Mouse (Mus musculus) heart, embryonic 10.5 days (tissue): ENCODE data around the gene Ccdc189. TPM values are rescaled to one million over a fixed set of nuclear protein-coding genes. Genes with fewer than 3 reads are reported as not detected.
A peak's percentile ranks its signal among the peaks of the same experiment; 100 is the strongest.

Experiments
- DNase-seq: peaks from one replicate; pipeline ENCODE4 v3.0.0-alpha.2; 2017; ENCODE audit warnings: low spot score
- H3K27ac ChIP-seq: fragments of 300-500 bp; sonication (generic); 2 replicates; pipeline ENCODE4 v1.5.1; 2016; ENCODE audit warnings: mild to moderate bottlenecking
- H3K27me3 ChIP-seq: fragments of 300-500 bp; sonication (generic); 2 replicates; pipeline ENCODE4 v1.6.1; 2016; ENCODE audit warnings: mild to moderate bottlenecking; ENCODE audit not compliant: poor library complexity, insufficient read depth, severe bottlenecking
- H3K36me3 ChIP-seq: fragments of 300-500 bp; sonication (generic); 2 replicates; pipeline ENCODE4 v1.6.1; 2016; ENCODE audit warnings: mild to moderate bottlenecking, moderate library complexity
- H3K4me1 ChIP-seq: fragments of 300-500 bp; sonication (generic); 2 replicates; pipeline ENCODE4 v1.6.1; 2016; ENCODE audit warnings: mild to moderate bottlenecking
- H3K4me3 ChIP-seq: fragments of 300-500 bp; sonication (generic); 2 replicates; pipeline ENCODE4 v1.5.1; 2016; ENCODE audit warnings: mild to moderate bottlenecking, moderate library complexity
- H3K9me3 ChIP-seq: fragments of 300-500 bp; sonication (generic); 2 replicates; pipeline ENCODE4 v1.6.1; 2016; ENCODE audit warnings: mild to moderate bottlenecking, moderate library complexity
- WGBS: fragments of 180-500 bp; shearing (Covaris S2); methylation state at CpG from one replicate; pipeline ENCODE4 v1.1.7; 2016; 5-methylcytosine and 5-hydroxymethylcytosine counted together
- polyA plus RNA-seq: library from polyadenylated mRNA; unstranded; fragments of >200 nt; fragmentation: Nextera tagmentation; extraction: Ambion mirVana; gene quantifications from 2 replicates; pipeline ENCODE4 v1.2.1, GENCODE M21; 2016

Ccdc189 gene
- polyA plus RNA-seq, 1 experiment from 2014 or later, result 9.5 TPM

DNA sequence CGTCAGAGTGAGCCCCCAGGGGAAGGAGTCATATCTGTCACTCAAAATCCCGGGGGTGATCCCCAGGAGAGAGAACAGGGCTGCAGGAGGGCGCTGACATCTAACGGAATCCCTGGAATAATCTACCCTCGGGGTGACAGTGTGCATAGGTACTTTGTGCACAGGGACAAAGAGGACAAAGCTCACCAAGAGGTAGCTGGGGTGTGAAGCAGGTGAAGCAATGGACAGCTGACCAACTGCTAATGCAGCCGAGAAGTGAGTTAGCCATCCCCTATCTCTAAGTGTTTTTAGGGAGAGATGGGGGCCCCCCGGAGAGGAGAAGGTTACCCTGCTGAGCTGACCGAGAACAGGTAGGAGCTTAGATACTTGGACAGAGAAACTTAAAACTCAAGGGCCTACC, 25.7 kb upstream of the Ccdc189 start:
- Histone ChIP-seq H3K27ac (peak overlapping the region; percentile 98), H3K4me3 (peak overlapping the region; percentile 99), H3K27me3 (no peaks in the 10 kb centered on the region), H3K36me3 (peaks cover 45% of the 10 kb centered on the region), H3K4me1 (peaks cover 23% of the 10 kb centered on the region), H3K9me3 (peaks cover 16% of the 10 kb centered on the region)
- no peak for DNase-seq
- WGBS, result 25% methylated on average over 8 of the region's 8 CpGs

DNA sequence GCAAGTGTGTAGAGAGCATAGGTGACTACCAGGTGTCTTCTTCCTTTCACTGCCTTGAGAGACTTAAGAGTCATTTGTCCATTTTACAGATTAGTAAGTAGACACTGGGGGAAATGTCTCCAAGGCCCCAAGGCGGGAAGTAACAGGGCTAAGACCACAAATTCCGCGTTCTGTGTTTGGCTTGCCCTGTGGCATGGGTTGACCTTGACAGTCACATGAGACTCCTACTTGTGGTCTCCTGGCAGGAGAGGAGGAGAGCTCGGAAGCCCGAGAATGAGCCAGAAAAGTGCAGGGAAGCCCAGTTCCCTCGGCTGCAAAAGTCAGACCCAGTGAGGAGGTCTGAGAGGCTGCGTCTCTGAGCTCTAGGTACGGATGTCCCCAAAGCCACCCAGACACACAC, 25.1 kb upstream of the Ccdc189 start:
- Histone ChIP-seq H3K4me3 (peak overlapping the region; percentile 99), H3K9me3 (peaks cover 16% of the 10 kb centered on the region), H3K36me3 (peaks cover 51% of the 10 kb centered on the region), H3K27ac (no peak overlapping the region), H3K4me1 (peaks cover 23% of the 10 kb centered on the region), H3K27me3 (no peaks in the 10 kb centered on the region)
- no peak for DNase-seq
- 82% methylated on average over 8 of the region's 8 CpGs for WGBS

DNA sequence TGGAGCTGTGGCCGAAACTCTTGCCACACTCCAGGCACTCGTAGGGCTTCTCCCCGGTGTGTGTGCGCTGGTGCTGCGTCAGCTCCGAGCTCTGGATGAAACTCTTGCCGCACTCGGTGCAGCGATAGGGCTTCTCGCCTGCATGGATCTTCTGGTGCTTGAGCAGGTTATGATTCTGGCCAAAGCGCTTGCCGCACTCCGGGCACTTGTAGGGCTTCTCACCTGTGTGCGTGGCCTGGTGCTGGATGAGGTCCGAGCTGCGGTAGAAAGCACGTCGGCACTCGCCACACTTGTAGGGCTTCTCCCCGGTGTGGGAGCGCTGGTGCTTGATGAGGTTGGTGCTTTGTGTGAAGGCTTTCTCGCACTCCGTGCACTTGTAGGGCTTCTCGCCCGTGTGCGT, 23.2 kb upstream of the Ccdc189 start:
- H3K4me3 ChIP-seq, result no peak overlapping the region
- no peak overlapping the region for H3K27ac ChIP-seq
- H3K4me1 ChIP-seq, result peaks cover 23% of the 10 kb centered on the region
- no peak for DNase-seq
- peaks cover 70% of the 10 kb centered on the region for H3K36me3 ChIP-seq
- H3K27me3 ChIP-seq, result no peaks in the 10 kb centered on the region
- WGBS, result 96% methylated on average over 26 of the region's 26 CpGs
- peaks cover 16% of the 10 kb centered on the region for H3K9me3 ChIP-seq

DNA sequence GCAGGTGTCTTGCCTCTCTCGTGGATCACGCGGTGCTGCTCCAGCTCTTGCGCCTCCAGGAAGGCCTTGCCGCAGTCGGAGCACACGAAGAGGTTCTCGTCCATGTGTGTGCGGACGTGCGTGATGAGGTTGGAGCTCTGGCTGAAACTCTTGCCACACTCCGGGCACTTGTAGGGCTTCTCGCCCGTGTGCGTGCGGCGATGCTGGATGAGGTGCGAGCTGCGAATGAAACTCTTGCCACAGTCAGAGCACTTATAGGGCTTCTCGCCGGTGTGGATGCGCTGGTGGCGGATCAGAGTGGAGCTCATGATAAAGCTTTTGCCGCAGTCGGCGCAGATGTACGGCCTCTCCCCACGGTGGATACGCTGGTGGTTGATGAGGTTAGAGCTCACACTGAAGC, 22.6 kb upstream of the Ccdc189 start:
- 97% methylated on average over 29 of the region's 29 CpGs for WGBS
- H3K4me1 ChIP-seq, result peaks cover 20% of the 10 kb centered on the region
- H3K36me3 ChIP-seq, result peaks cover 75% of the 10 kb centered on the region
- no peaks in the 10 kb centered on the region for H3K27me3 ChIP-seq
- peaks cover 16% of the 10 kb centered on the region for H3K9me3 ChIP-seq
- H3K27ac ChIP-seq, result no peak overlapping the region
- H3K4me3 ChIP-seq, result no peak overlapping the region
- no peak for DNase-seq

DNA sequence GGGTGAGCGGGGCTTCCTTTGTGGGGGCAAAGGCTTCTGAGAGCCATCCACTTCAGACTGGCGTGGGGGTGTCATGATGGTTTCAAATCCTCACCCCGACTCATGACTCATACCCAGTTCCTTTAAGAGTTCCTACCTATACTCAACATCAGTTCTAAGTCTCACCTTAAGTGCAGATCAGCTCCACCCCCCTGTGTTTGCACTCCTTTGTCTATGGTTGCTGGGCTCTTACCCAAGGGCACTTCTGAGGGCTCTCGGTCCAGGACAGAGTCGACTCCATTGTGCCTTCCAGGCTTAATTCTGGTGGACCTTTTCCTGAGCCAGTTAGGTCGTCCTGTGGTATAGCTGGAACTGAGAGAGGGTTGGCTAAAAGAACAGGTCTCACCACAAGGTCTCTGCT, 18.8 kb upstream of the Ccdc189 start:
- Histone ChIP-seq H3K27ac (no peak overlapping the region), H3K4me3 (no peak overlapping the region), H3K9me3 (peaks cover 12% of the 10 kb centered on the region), H3K4me1 (no peaks in the 10 kb centered on the region), H3K36me3 (peaks cover 93% of the 10 kb centered on the region), H3K27me3 (no peaks in the 10 kb centered on the region)
- no peak for DNase-seq
- 82% methylated on average over 6 of the region's 6 CpGs for WGBS

DNA sequence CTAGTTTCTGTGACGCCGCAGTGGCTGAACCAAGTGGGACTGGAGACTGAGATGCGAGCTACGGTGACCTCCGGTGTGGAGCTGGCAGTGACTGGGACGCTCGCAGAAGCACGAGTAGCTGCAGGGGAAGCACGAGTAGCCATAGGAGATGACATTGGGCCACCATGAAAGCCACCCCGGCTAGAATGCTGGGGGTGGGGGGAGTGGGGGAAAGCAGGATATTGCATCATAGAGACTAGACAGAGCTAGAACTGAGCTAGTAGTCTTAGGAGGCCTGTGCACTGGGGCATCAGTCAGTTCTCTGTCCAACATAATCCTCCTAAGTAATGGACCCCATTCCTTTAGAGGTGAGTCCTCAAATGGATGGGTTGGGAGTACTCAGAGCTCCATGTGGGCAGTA, 15.9 kb upstream of the Ccdc189 start:
- Histone ChIP-seq H3K27me3 (no peaks in the 10 kb centered on the region), H3K4me1 (no peaks in the 10 kb centered on the region), H3K36me3 (peaks cover 93% of the 10 kb centered on the region), H3K4me3 (no peak overlapping the region), H3K9me3 (no peaks in the 10 kb centered on the region), H3K27ac (no peak overlapping the region)
- DNase-seq, result no peak
- 89% methylated on average over 10 of the region's 10 CpGs for WGBS

DNA sequence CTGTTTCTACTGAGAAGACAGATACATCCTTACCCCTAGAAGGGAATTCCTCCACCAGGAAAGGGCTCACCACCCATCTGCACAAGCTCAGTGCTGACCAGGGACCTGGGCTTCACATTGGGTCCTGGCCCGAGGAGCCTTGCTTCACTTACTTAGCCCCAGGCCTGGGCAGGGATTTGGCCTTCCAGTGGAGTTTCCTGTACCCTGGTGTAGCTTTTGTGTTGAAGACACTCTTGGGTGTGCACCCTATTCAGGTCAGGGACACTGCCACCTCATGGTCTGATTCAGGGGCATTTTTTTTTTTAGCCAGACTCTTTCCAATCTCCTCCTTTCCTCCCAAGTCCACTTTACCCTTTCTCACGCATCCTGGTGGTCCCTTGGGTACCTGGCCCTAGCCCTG, 14.5 kb upstream of the Ccdc189 start:
- Histone ChIP-seq H3K9me3 (no peaks in the 10 kb centered on the region), H3K4me1 (no peaks in the 10 kb centered on the region), H3K4me3 (no peak overlapping the region), H3K27ac (no peak overlapping the region), H3K27me3 (no peaks in the 10 kb centered on the region), H3K36me3 (peaks cover 92% of the 10 kb centered on the region)
- WGBS, result 89% methylated on average over 2 of the region's 2 CpGs
- DNase-seq, result no peak

DNA sequence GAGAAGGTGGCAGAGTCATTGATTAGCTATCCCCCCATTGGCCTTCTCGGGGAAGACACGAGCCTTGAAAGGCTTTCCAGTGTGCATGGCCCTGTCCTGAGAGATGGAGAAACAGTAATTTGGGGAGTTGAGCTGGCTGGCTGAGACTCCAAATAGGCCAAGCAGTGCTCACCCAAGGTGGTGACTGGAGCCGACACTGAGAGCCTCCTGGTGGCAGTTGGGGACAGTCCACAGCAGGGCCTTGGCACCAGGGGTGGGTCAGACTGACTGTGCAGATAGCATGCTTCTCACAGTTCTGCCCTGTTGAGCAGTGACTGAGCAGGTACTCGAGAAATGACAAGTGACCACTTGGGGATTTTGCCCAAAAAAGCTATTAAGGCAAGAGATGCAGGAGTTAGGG, 13.3 kb upstream of the Ccdc189 start:
- Histone ChIP-seq H3K36me3 (peaks cover 92% of the 10 kb centered on the region), H3K4me3 (no peak overlapping the region), H3K9me3 (no peaks in the 10 kb centered on the region), H3K27ac (no peak overlapping the region), H3K27me3 (no peaks in the 10 kb centered on the region), H3K4me1 (no peaks in the 10 kb centered on the region)
- 81% methylated on average over 4 of the region's 4 CpGs for WGBS
- no peak for DNase-seq

DNA sequence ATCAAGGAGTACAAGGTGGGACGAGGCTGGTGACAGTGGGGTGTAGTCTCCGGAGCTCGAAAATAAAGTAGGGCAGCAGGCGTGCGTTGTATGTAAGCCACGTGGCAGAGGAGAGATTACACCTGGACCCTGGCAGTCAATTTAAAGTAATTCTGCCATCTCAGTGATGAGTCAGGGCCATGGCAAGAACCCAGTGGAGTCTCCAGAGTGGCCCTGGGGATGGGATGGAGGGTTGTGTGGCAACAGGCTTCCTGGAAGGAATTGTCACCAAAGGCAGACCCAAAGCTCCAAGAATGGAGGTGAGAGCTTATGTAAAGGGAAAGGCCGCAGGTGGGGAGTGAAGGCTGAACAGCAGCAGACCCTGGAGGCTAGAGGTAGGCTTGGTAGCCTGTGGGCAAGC, 12.2 kb upstream of the Ccdc189 start:
- H3K4me3 ChIP-seq, result no peak overlapping the region
- no peaks in the 10 kb centered on the region for H3K9me3 ChIP-seq
- no peaks in the 10 kb centered on the region for H3K4me1 ChIP-seq
- no peak for DNase-seq
- WGBS, result 95% methylated on average over 7 of the region's 7 CpGs
- no peak overlapping the region for H3K27ac ChIP-seq
- H3K36me3 ChIP-seq, result peaks cover 94% of the 10 kb centered on the region
- no peaks in the 10 kb centered on the region for H3K27me3 ChIP-seq

DNA sequence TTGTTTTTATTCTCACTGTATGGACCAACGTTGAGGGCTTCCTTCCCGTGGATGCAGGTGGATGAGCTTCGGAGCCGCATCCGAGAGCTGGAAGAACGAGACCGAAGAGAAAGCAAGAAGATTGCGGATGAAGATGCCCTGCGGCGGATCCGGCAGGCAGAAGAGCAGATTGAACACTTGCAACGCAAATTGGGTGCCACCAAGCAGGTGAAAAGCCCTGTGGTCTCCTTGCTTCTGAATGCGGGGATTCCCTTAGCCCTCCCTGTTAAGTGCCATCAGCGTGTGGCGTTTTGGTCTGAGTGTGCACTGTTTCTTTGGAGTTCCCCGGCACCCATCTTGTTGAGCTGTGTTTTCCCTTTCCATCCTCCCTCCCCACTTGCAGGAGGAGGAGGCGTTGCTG, 8.4 kb upstream of the Ccdc189 start:
- peaks cover 99% of the 10 kb centered on the region for H3K36me3 ChIP-seq
- no peak for DNase-seq
- no peaks in the 10 kb centered on the region for H3K27me3 ChIP-seq
- H3K4me1 ChIP-seq, result no peaks in the 10 kb centered on the region
- no peak overlapping the region for H3K27ac ChIP-seq
- WGBS, result 95% methylated on average over 17 of the region's 17 CpGs
- no peak overlapping the region for H3K4me3 ChIP-seq
- no peaks in the 10 kb centered on the region for H3K9me3 ChIP-seq

DNA sequence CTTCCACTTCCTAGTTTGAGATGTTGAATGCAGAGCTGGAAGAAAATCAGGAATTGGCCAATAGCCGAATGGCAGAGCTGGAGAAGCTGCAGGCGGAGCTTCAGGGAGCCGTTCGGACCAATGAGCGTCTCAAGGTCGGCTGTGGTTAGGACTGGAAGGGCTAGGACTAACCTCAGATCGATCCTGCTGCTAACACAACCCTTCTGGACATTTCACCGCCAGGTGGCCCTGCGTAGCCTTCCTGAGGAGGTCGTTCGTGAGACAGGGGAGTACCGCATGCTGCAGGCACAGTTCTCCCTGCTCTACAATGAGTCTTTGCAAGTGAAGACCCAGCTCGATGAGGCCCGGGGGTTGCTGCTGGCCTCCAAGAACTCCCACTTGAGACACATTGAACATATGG, 4.2 kb upstream of the Ccdc189 start:
- no peaks in the 10 kb centered on the region for H3K9me3 ChIP-seq
- no peak overlapping the region for H3K4me3 ChIP-seq
- no peak for DNase-seq
- H3K27me3 ChIP-seq, result no peaks in the 10 kb centered on the region
- peaks cover 16% of the 10 kb centered on the region for H3K4me1 ChIP-seq
- 87% methylated on average over 14 of the region's 14 CpGs for WGBS
- H3K36me3 ChIP-seq, result peaks cover 81% of the 10 kb centered on the region
- no peak overlapping the region for H3K27ac ChIP-seq

DNA sequence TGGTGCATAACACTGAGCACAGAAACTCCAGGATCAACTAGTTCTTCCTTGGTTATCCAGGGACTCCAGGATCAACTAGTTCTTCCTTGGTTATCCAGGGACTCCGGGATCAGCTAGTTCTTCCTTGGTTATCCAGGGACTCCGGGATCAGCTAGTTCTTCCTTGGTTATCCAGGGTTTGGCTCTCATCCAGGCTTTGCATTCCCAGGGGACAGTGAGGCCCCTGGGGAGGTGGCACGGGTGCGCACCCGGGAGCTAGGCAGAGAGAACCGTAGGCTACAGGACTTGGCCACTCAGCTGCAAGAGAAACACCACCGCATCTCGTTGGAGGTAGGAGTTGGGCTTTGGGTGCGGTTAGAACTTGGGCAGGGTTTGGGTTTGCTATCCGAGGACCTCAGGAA, 2.7 kb upstream of the Ccdc189 start:
- Histone ChIP-seq H3K9me3 (no peaks in the 10 kb centered on the region), H3K27ac (no peak overlapping the region), H3K4me3 (no peak overlapping the region), H3K4me1 (peaks cover 28% of the 10 kb centered on the region), H3K27me3 (no peaks in the 10 kb centered on the region), H3K36me3 (peaks cover 66% of the 10 kb centered on the region)
- WGBS, result 87% methylated on average over 10 of the region's 10 CpGs
- DNase-seq, result no peak

DNA sequence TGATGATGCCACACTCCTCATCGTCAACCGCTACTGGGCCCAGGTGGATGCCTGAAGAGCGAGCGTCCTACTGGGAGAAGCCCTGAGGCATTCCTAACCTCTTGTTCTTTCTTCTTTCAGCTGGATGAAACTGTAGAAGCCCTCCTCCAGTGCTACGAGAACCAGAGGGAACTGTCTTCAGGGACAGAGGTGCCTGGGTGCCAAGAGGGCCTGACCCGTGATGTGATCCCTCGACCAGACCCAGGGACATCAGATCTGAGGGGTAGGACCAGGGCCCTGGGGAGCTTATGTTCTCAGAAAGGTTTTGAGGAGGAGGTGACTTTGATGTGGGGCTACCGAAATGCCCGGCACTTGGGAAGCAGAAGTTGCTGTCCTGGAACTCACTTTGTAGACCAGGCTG, 1.2 kb upstream of the Ccdc189 start:
- Histone ChIP-seq H3K4me3 (peak overlapping the region; percentile 85), H3K9me3 (no peaks in the 10 kb centered on the region), H3K27me3 (no peaks in the 10 kb centered on the region), H3K27ac (no peak overlapping the region), H3K4me1 (peaks cover 29% of the 10 kb centered on the region), H3K36me3 (peaks cover 63% of the 10 kb centered on the region)
- 90% methylated on average over 9 of the region's 9 CpGs for WGBS
- no peak for DNase-seq

DNA sequence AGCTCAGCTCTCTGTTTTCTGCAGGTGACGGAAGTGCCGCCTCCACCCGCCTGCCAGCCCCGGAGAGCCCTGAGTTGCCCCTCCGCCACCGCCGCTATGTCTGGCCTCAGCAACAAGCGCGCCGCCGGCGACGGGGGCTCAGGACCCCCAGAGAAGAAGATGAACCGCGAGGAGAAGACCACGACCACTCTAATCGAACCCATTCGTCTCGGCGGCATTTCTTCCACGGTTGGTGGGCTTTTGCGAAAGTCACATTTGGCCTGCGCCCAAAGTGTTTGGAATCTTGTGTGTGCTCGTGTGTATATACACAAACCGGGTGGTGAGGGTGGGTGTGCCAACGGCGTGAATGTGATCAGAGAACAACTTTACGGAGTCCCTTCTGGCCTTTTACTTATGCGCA, 506 bp upstream of the Ccdc189 start:
- peak overlapping the region; percentile 92 for H3K27ac ChIP-seq
- 5% methylated on average over 29 of the region's 29 CpGs for WGBS
- H3K4me3 ChIP-seq, result peak overlapping the region; percentile 85
- peaks cover 63% of the 10 kb centered on the region for H3K36me3 ChIP-seq
- H3K9me3 ChIP-seq, result no peaks in the 10 kb centered on the region
- H3K27me3 ChIP-seq, result no peaks in the 10 kb centered on the region
- no peak for DNase-seq
- peaks cover 29% of the 10 kb centered on the region for H3K4me1 ChIP-seq
